Comparison of ENCODE assay signal across 7 mouse cellular contexts in genomic region chr7:113368746-113369619, GRCm38 (mm10). TPM values are rescaled to one million over a fixed set of nuclear protein-coding genes. Genes with fewer than 3 reads are reported as not detected.
DNase-seq lines count a peak whose midpoint lies in the region; ATAC-seq and TF ChIP-seq lines count a peak whose summit lies in the region.

Gene Btbd10, minus strand, starts transcription at chr7:113369392.

- H3K9ac ChIP-seq in intestine, postnatal 0 days (ENCODE audit: low read depth, low read length) = peak within 1 kb of the TSS; percentile 82
- peak within 1 kb of the TSS; percentile 92 for H3K9ac ChIP-seq in midbrain, embryonic 12.5 days (replicated peaks)

- peak; percentile 98 for DNase-seq in adrenal gland, postnatal 10 days
- DNase-seq in embryonic facial prominence, embryonic 10.5 days (ENCODE audit: low spot score) = peak; percentile 97
- DNase-seq in gonadal fat pad, adult 2 months (ENCODE audit: low read depth) = peak; percentile 72
- peak; percentile 98 for DNase-seq in left cerebral cortex, postnatal 4 days

- intact Hi-C loops in left cerebral cortex, postnatal 4 days (cut with DNase I) = no loop called here

- H3K4me2 ChIP-seq in intestine, postnatal 0 days (replicated peaks; ENCODE audit: low read depth) = peak within 1 kb of the TSS; percentile 98
- H3K4me2 ChIP-seq in midbrain, embryonic 12.5 days (replicated peaks) = peak within 1 kb of the TSS; percentile 81

- peaks cover 15% of the 10 kb centered on the region for H3K4me1 ChIP-seq in embryonic facial prominence, embryonic 10.5 days
- H3K4me1 ChIP-seq in intestine, postnatal 0 days (replicated peaks; ENCODE audit: control insufficient read depth, insufficient read depth, low read length) = no peaks in the 10 kb centered on the region
- peaks cover 17% of the 10 kb centered on the region for H3K4me1 ChIP-seq in midbrain, embryonic 12.5 days
- H3K4me1 ChIP-seq in small intestine, adult 2 months (ENCODE audit: control insufficient read depth, insufficient read depth, insufficient read length, low read length) = 0 out of 2 replicates have a peak, but pooled peaks cover 2% of the 10 kb centered on the region

- ATAC-seq in intestine, postnatal 0 days = peak; percentile 99
- peak; percentile 98 for ATAC-seq in midbrain, embryonic 12.5 days (ENCODE audit: low FRiP score, low read depth)

- no peaks in the 10 kb centered on the region for H3K9me3 ChIP-seq in embryonic facial prominence, embryonic 10.5 days
- H3K9me3 ChIP-seq in intestine, postnatal 0 days (ENCODE audit: control insufficient read depth) = no peaks in the 10 kb centered on the region
- no peaks in the 10 kb centered on the region for H3K9me3 ChIP-seq in midbrain, embryonic 12.5 days

- under 1% methylated on average over 64 of the region's 64 CpGs for WGBS in embryonic facial prominence, embryonic 10.5 days
- under 1% methylated on average over 64 of the region's 64 CpGs for WGBS in intestine, postnatal 0 days
- WGBS in midbrain, embryonic 12.5 days = under 1% methylated on average over 63 of the region's 64 CpGs
- WGBS in small intestine, adult 2 months = under 1% methylated on average over 63 of the region's 64 CpGs

- no peaks in the 10 kb centered on the region for H3K36me3 ChIP-seq in embryonic facial prominence, embryonic 10.5 days (replicated peaks)
- H3K36me3 ChIP-seq in intestine, postnatal 0 days (ENCODE audit: control insufficient read depth, insufficient read depth) = no peaks in the 10 kb centered on the region
- H3K36me3 ChIP-seq in midbrain, embryonic 12.5 days = no peaks in the 10 kb centered on the region
- no peaks in the 10 kb centered on the region; the same call in 1 of the 2 replicates for H3K36me3 ChIP-seq in small intestine, adult 2 months (ENCODE audit: control insufficient read depth, insufficient read depth, low read length)

- peak within 1 kb of the TSS; percentile 92 for H3K27ac ChIP-seq in embryonic facial prominence, embryonic 10.5 days (replicated peaks)
- peak within 1 kb of the TSS; percentile 70 for H3K27ac ChIP-seq in intestine, postnatal 0 days (ENCODE audit: low read depth, low read length)
- peak within 1 kb of the TSS; percentile 90 for H3K27ac ChIP-seq in midbrain, embryonic 12.5 days (replicated peaks)
- peak within 1 kb of the TSS; percentile 26 for H3K27ac ChIP-seq in small intestine, adult 2 months (ENCODE audit: insufficient read depth, low read depth, low read length)

- TF ChIP-seq POLR2A in small intestine, adult 2 months (IDR thresholded peaks at IDR 0.05; ENCODE audit: low read depth, low read length) = peak; percentile 81; the same call in 1 of the 2 replicates

- H3K4me3 ChIP-seq in embryonic facial prominence, embryonic 10.5 days = peak within 1 kb of the TSS; percentile 91
- peak within 1 kb of the TSS; percentile 83 for H3K4me3 ChIP-seq in intestine, postnatal 0 days (ENCODE audit: low read depth, low read length)
- H3K4me3 ChIP-seq in midbrain, embryonic 12.5 days = peak within 1 kb of the TSS; percentile 90
- peak within 1 kb of the TSS; percentile 85 for H3K4me3 ChIP-seq in small intestine, adult 2 months (ENCODE audit: low read depth, low read length)

- no peak for TF ChIP-seq CTCF in intestine, postnatal 0 days (IDR thresholded peaks at IDR 0.05; ENCODE audit: low read depth)
- no peak for TF ChIP-seq CTCF in small intestine, adult 2 months (IDR thresholded peaks at IDR 0.05; ENCODE audit: extremely low read depth, insufficient read length, insufficient replicate concordance, low read depth, low read length)

- no peaks in the 10 kb centered on the region; the same call in 1 of the 2 replicates for H3K27me3 ChIP-seq in embryonic facial prominence, embryonic 10.5 days (replicated peaks; ENCODE audit: low read depth, poor library complexity, severe bottlenecking)
- no peaks in the 10 kb centered on the region for H3K27me3 ChIP-seq in intestine, postnatal 0 days (replicated peaks; ENCODE audit: control insufficient read depth, insufficient read depth, low read length)
- no peaks in the 10 kb centered on the region for H3K27me3 ChIP-seq in midbrain, embryonic 12.5 days
- no peaks in the 10 kb centered on the region for H3K27me3 ChIP-seq in small intestine, adult 2 months (ENCODE audit: control insufficient read depth, insufficient read depth, low read length)

RNA-seq across cellular contexts. Expression of gene Btbd10, which starts in this region (rescaled TPM):
- 10 to 100 TPM; 15.3 to 17.1 TPM for total RNA-seq in adrenal gland, postnatal 10 days (2021)
- polyA plus RNA-seq in embryonic facial prominence, embryonic 10.5 days (2016; fragmentation: Nextera tagmentation; extraction: Ambion mirVana) = 22.9 and 26.1 TPM in 2 replicates
- polyA plus RNA-seq in gonadal fat pad, adult 2 months (2012; rRNA removed) = 13.2 and 13.6 TPM in 2 replicates
- 9.2 and 9.4 TPM in 2 replicates for polyA plus RNA-seq in intestine, postnatal 0 days (2015; fragmentation: Nextera tagmentation; extraction: Ambion mirVana)
- total RNA-seq in left cerebral cortex, postnatal 4 days (2021) = 10 to 100 TPM; 71.1 to 75.8 TPM
- 39.8 and 41.3 TPM in 2 replicates for polyA plus RNA-seq in midbrain, embryonic 12.5 days (2016; fragmentation: Nextera tagmentation; extraction: Ambion mirVana)
- 2.0 and 2.9 TPM in 2 replicates for polyA plus RNA-seq in small intestine, adult 2 months (2012; rRNA removed)

Comparison
In these comparisons a context has a peak if more than half of its experiments do, and no peak if none do; other contexts are left out.
1. Peak in every context shown above with its lines: DNase-seq, ATAC-seq, H3K4me3 ChIP-seq and H3K27ac ChIP-seq.
2. H3K27ac ChIP-seq: peak in every context shown above with its lines; median percentile 92 in embryonic facial prominence, embryonic 10.5 days; 90 in midbrain, embryonic 12.5 days; 70 in intestine, postnatal 0 days; 26 in small intestine, adult 2 months.